Mouse (Mus musculus) C3H10T1/2 (cell line): Measurements from ENCODE around the gene 4833439L19Rik. TPM values are rescaled to one million over a fixed set of nuclear protein-coding genes. Genes with fewer than 3 reads are reported as not detected.

Experiments used
- polyA plus RNA-seq, 2 experiments: library from polyadenylated mRNA; unstranded; fragments of >200 nt; fragmentation: generic; extraction: Trizol; gene quantifications; one replicate each; pipeline ENCODE4 v1.2.1; 2012; ENCODE audit warnings: missing spikeins in 2 of 2

4833439L19Rik gene
- 10 to 100 TPM; 20.0 to 49.7 TPM for polyA plus RNA-seq

DNA sequence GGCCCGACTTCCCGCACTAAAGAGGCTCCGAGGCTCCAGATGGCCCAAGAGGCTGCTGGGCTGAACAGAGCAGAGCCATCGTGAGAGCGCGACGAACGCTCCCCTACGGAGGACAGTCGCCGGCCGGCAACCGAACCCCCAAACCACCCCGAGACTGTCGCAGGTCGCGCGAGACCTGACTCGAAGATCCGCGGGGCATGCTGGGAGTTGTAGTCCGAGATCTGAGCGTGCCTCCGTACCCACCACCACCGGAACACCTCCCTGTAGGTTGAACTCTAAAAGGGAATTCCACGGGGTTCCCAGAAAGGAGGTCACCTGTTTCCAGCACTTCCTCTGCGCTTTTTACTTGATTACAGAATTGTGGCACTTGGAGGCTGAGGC, at the start of gene 4833439L19Rik:
Gene 4833439L19Rik (minus strand): TSS at position 235 of the 381 bp plus-strand sequence.

GRCm38 (mm10) chr13:54610972-54611754, 45.9 kb upstream of the 4833439L19Rik start, which contains the start of gene Cltb:
Gene Cltb, minus strand, starts transcription at chr13:54611344.

DNA sequence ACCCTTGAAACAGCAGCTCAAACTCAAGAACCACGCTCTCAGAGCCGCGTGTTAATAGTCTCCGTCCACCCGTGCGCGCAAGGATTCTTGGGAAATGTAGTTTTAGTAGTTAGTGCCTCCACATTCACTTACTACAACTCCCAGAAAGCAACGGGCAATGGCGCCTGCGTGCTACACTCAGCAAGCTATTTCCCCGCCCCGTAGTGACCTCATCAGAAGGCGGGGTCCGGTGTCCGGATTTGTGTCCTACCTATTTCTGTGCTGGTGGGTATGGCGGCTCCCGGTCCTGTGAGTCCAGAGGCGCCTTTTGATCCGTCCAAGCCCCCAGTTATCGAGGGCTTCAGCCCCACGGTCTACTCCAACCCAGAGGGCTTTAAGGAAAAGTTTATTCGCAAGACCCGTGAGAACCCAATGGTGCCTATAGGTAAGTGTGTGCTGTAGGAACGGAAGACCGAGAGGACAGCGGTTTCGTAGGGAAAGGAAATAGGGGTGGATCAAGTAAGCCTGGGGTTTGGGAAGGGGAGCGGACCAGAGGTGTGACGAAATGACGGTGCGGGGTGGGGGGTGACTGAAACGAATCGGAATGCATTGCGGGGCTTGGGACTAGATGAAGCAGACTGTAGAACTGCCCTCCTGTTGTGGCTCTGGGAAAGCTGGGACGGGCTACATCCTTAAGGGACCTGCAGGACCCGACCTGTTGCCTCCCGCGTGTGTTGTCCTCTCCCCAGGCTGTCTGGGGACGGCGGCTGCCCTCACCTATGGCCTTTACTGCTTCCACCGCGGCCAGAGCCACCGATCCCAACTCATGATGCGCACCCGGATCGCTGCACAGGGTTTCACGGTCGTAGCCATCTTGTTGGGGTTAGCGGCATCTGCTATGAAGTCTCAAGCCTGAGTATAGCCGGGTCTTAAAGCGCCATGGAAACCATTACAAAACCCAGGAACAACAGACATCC, 25.0 kb upstream of the 4833439L19Rik start, which contains the start of the genes Nop16 and Higd2a:
Gene Nop16 (minus strand): TSS at position 95 of the 956 bp plus-strand sequence.
Gene Higd2a (plus strand): TSS at position 212 of the 956 bp plus-strand sequence.

DNA sequence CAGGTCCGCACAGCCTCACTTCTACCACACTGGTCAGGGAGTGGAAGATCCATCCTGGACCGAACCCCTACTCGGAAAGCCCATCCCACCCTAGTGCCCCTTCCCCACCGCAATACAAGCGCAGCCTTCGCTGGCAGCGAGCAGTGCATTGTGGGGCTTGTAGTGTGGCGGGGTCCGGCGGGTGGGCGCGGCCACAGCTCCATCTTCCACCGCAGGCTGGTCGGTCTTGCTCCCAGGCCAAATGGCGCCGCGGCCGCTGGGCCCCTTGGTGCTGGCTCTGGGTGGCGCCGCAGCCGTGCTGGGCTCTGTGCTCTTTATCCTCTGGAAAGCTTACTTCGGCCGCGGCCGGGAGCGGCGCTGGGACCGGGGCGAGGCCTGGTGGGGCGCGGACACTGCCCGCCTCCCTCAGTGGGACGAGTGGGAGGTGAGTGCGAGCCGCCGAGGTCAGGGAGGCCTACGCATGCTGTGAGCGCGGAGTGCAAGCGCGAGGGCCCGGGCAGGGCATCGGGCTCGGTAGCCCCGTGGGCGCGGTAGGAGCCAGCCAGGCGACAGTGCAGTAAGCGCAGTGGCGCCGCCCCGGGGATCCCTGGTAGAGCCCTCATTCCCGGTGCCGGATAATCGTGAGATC, 9.7 kb upstream of the 4833439L19Rik start, which contains the start of gene Arl10:
Gene Arl10 (plus strand): TSS at position 162 of the 628 bp plus-strand sequence.

GRCm38 (mm10) chr13:54503604-54504521, 61.4 kb downstream of the 4833439L19Rik start, which contains the start of gene Simc1:
Gene Simc1, plus strand, starts transcription at chr13:54503779.

Other genes with a start within 250 kb of the 4833439L19Rik start
- 10 to 100 TPM in 1 of 2 experiments, 1 to 10 TPM in 1; 2.3 to 11.6 TPM for gene Cplx2, start 194.1 kb downstream of the 4833439L19Rik start, polyA plus RNA-seq
- 10 to 100 TPM; 32.4 to 45.6 TPM for gene Thoc3, start 96.6 kb downstream of the 4833439L19Rik start, polyA plus RNA-seq
- 1 to 10 TPM in 1 of 2 experiments, under 1 TPM in 1; 0.83 to 6.6 TPM for gene Simc1, start 61.7 kb downstream of the 4833439L19Rik start, polyA plus RNA-seq
- gene Arl10, start 9.6 kb upstream of the 4833439L19Rik start, polyA plus RNA-seq: 10 to 100 TPM in 1 of 2 experiments, 1 to 10 TPM in 1; 3.8 to 13.9 TPM
- 10 to 100 TPM; 34.3 to 60.0 TPM for gene Nop16, start 24.7 kb upstream of the 4833439L19Rik start, polyA plus RNA-seq
- 100 to 1,000 TPM; 236 to 309 TPM for gene Higd2a, start 24.8 kb upstream of the 4833439L19Rik start, polyA plus RNA-seq
- gene Cltb, start 45.9 kb upstream of the 4833439L19Rik start, polyA plus RNA-seq: 100 to 1,000 TPM in 1 of 2 experiments, 10 to 100 TPM in 1; 71.5 to 127 TPM
- gene Faf2, start 56.3 kb upstream of the 4833439L19Rik start, polyA plus RNA-seq: 10 to 100 TPM in 1 of 2 experiments, 1 to 10 TPM in 1; 8.0 to 33.2 TPM
- 10 to 100 TPM in 1 of 2 experiments, 1 to 10 TPM in 1; 3.0 to 19.6 TPM for gene Rnf44, start 128.5 kb upstream of the 4833439L19Rik start, polyA plus RNA-seq
- not detected for gene Cdhr2, start 136.0 kb upstream of the 4833439L19Rik start, polyA plus RNA-seq
- gene Gprin1, start 184.4 kb upstream of the 4833439L19Rik start, polyA plus RNA-seq: not detected
- gene Sncb, start 201.2 kb upstream of the 4833439L19Rik start, polyA plus RNA-seq: under 1 TPM in 1 of 2 experiments, not detected in 1; 0.07 TPM
- under 1 TPM in 1 of 2 experiments, not detected in 1; 0.13 TPM for gene Eif4e1b, start 218.6 kb upstream of the 4833439L19Rik start, polyA plus RNA-seq
- gene Tspan17, start 223.9 kb upstream of the 4833439L19Rik start, polyA plus RNA-seq: 10 to 100 TPM; 46.3 to 66.0 TPM